Mouse (Mus musculus): ENCODE measurements around the gene Ffar3. TPM values are rescaled to one million over a fixed set of nuclear protein-coding genes. Genes with fewer than 3 reads are reported as not detected.

Ffar3 gene
- not detected in 2 replicates for polyA plus RNA-seq (2012; rRNA removed)

DNA sequence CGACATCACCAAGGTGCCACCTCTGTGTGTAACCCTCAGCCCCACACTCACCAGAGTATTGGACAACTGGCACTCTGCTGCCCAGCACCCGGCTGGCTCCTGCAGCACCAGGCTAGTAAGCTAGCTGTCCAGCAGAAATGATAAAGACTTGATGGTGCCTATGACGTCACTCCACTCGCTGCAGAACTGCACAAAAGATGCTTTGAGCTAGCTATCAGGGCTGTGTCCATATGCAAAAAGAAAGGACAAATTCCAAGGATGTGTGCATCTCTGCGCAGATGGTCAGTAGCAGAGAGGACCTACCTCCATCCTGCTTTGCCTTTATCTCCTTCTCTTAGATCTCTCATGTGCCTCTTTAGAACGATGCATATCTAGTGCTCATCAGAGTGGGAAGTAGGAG, at the start of gene Ffar3:
TSS of gene Ffar3 (minus strand) at position 101 of the 400 bp plus-strand sequence.
- TF ChIP-seq CTCF (IDR thresholded peaks at IDR 0.05; ENCODE audit: borderline replicate concordance, extremely low read depth, insufficient read depth, insufficient read length) (no peak), POLR2A (IDR thresholded peaks at IDR 0.05; ENCODE audit: borderline replicate concordance, extremely low read depth, insufficient read depth, insufficient read length, poor library complexity, severe bottlenecking) (no peak)
- DNase-seq (ENCODE audit: low read depth), result no peak

DNA sequence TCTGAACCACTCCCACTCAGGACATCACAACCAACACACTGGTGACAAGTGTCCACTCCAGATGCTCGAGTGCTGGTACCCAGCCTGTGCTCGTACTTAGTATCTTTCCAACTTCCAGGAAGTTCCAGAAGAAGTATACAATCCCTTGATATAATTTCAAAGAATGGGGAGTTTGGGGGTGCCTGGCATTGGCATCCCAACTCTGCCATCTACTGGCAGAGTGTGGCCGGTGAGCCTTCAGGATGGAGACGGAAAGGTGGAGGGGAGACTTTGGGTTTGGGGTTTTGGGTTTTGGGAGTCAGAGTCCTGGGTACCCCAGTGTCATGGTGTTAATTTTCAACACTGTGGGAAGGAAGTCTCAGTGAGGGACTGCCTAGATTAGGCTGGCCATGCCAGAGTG, 48.1 kb upstream of the Ffar3 start:
- peak; percentile 51; the same call in 1 of the 2 replicates for TF ChIP-seq CTCF (IDR thresholded peaks at IDR 0.05; ENCODE audit: borderline replicate concordance, extremely low read depth, insufficient read depth, insufficient read length)
- no peak for TF ChIP-seq POLR2A (IDR thresholded peaks at IDR 0.05; ENCODE audit: borderline replicate concordance, extremely low read depth, insufficient read depth, insufficient read length, poor library complexity, severe bottlenecking)
- no peak for DNase-seq (ENCODE audit: low read depth)

DNA sequence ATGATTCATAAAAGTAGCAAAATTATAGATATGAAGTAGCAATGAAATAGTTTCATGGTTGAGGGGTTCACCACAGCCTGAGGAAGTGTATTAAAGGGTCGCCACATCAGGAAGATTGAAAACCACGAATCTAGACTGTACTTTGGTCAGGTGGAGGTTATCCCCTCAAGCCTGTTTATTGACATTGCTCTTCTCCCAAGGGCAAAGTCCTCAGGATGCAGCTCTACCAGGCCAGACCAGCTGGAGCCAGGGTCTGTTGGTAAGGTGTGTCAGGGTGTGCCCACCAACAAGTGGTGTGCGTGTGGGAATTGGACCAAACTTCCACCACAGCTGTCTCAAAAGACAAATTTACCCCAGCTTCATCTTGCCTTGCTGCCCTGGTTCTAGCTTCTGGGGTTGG, 39.2 kb upstream of the Ffar3 start:
- TF ChIP-seq POLR2A (IDR thresholded peaks at IDR 0.05; ENCODE audit: borderline replicate concordance, extremely low read depth, insufficient read depth, insufficient read length, poor library complexity, severe bottlenecking), result no peak
- no peak for TF ChIP-seq CTCF (IDR thresholded peaks at IDR 0.05; ENCODE audit: borderline replicate concordance, extremely low read depth, insufficient read depth, insufficient read length)
- no peak for DNase-seq (ENCODE audit: low read depth)

DNA sequence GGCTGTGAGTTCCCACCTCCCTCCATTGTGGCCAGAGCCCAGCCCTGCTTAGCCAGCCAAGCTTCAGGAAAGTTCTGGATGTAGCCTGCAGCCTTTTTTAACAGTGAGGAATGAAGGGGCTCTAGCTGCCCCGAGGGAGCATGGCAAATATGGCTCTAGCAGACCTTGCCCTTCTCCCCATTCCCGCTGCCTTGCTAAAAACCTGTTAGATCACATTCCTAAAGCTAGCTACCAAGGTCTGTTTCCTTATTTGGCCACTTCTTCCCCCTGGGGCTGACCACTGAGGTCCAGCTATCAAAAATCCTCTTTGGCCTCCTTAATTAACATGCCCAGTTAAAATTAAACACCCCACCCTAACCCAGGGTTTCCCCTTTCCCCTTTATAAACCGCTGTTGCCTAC, 36.5 kb upstream of the Ffar3 start:
- DNase-seq (ENCODE audit: low read depth), result no peak
- no peak for TF ChIP-seq CTCF (IDR thresholded peaks at IDR 0.05; ENCODE audit: borderline replicate concordance, extremely low read depth, insufficient read depth, insufficient read length)
- no peak for TF ChIP-seq POLR2A (IDR thresholded peaks at IDR 0.05; ENCODE audit: borderline replicate concordance, extremely low read depth, insufficient read depth, insufficient read length, poor library complexity, severe bottlenecking)

DNA sequence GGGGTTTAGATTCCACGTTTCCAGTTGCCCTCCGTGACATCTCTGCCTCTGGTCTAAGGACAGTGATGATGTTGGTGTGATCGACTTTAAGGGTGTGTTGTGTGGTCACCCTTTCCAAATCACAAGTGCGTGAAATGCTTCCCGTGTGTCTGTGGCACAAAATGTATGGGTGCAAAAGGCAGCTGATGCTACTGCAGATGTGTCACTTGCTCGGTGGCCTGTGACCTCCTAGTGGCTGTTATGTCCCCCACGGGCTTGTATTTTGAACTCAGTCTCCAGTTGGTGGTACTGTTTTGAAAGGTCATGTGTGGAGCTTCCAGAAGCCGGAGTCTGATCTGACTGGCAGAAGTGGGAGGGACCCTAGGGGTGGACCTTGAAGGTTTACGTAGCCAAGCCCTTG, 35.8 kb upstream of the Ffar3 start:
- no peak for DNase-seq (ENCODE audit: low read depth)
- TF ChIP-seq CTCF (IDR thresholded peaks at IDR 0.05; ENCODE audit: borderline replicate concordance, extremely low read depth, insufficient read depth, insufficient read length), result no peak
- no peak for TF ChIP-seq POLR2A (IDR thresholded peaks at IDR 0.05; ENCODE audit: borderline replicate concordance, extremely low read depth, insufficient read depth, insufficient read length, poor library complexity, severe bottlenecking)

DNA sequence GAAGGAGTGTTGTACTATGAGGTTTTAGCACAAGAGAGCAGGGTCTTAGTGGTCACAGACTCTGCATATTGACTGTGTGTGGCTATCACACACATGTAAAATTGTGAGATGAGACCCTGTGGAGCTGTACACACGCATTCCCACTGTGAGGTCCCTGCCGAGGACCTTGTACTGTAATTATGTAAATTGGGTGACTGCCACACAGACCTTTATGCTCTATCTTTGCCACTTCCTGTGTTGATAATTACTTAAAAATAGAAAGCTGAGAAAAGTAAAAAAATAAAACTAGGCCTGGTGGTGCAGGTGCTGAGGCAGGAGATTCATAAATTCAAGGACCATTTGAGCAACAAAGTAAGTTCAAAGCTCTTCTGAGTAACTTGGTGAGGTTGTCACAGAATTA, 34.7 kb upstream of the Ffar3 start:
- DNase-seq (ENCODE audit: low read depth), result no peak
- TF ChIP-seq POLR2A (IDR thresholded peaks at IDR 0.05; ENCODE audit: borderline replicate concordance, extremely low read depth, insufficient read depth, insufficient read length, poor library complexity, severe bottlenecking) (no peak), CTCF (IDR thresholded peaks at IDR 0.05; ENCODE audit: borderline replicate concordance, extremely low read depth, insufficient read depth, insufficient read length) (no peak)

DNA sequence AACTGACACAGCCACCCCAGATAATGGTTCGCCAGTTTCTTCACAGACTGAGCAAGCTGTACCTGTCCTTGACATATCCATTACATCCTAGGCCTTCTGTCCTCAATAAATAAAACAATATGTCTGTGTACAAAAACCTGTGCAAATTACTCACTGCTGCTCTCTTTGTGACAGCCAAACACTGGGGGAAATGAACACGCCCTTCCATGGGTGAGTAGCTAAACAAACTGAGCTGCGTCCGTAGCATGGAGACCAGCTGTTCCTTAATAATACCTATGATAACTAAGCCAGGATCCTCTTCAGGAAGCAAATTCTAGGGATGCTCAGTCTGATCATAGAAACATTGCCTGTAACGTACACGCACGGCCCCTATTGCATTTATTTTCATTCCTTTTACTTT, 32.8 kb upstream of the Ffar3 start:
- no peak for TF ChIP-seq POLR2A (IDR thresholded peaks at IDR 0.05; ENCODE audit: borderline replicate concordance, extremely low read depth, insufficient read depth, insufficient read length, poor library complexity, severe bottlenecking)
- no peak for TF ChIP-seq CTCF (IDR thresholded peaks at IDR 0.05; ENCODE audit: borderline replicate concordance, extremely low read depth, insufficient read depth, insufficient read length)
- DNase-seq (ENCODE audit: low read depth), result no peak

DNA sequence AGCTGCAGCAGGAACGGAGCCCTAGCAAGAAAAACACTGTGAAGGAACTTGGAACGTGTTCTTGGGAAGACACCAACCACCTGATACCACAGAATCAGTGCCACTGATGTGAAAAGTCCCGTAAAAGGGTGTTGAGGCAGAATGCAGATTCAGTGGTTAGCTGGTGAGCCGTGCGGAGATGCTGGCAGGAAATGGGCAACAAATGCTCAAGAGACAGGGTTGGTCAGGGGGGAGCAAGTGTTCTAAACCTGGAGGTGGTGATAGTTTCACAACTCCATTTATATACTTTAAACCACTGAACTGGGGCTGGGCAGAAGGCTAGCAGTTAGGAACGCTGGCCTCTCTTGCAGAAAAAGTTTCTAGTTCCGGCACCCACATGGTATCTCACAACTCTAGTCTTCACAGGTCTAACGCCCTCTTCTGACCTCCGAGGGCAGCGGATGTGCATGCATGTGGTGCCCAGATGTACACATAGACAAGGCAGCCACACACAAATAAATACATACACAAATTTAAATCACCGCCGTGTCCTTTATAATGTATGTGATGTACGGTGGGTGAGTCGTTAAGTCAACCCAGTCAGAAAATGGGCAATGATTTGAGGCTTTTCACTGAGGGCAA, 31.7 kb upstream of the Ffar3 start:
- TF ChIP-seq POLR2A (IDR thresholded peaks at IDR 0.05; ENCODE audit: borderline replicate concordance, extremely low read depth, insufficient read depth, insufficient read length, poor library complexity, severe bottlenecking) (no peak), CTCF (IDR thresholded peaks at IDR 0.05; ENCODE audit: borderline replicate concordance, extremely low read depth, insufficient read depth, insufficient read length) (no peak)
- no peak for DNase-seq (ENCODE audit: low read depth)

DNA sequence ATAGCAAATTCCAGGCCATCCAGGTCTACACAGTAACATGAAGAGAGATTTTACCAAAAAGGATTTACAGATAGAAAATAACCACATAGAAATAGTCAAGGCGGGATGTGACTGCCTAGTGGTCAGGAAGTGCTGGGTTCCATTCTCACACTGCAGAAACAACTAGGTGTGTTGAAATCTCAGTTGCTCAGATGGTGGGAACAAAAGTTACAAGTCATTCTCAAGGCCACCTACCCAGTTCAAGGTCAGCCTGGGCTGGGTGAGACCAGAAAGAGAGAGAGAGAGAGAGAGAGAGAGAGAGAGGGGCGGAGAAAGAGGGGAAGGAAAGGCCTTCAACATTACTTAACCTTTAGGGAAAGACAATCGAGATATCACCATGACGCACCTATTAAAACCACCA, 30.9 kb upstream of the Ffar3 start:
- no peak for TF ChIP-seq CTCF (IDR thresholded peaks at IDR 0.05; ENCODE audit: borderline replicate concordance, extremely low read depth, insufficient read depth, insufficient read length)
- TF ChIP-seq POLR2A (IDR thresholded peaks at IDR 0.05; ENCODE audit: borderline replicate concordance, extremely low read depth, insufficient read depth, insufficient read length, poor library complexity, severe bottlenecking), result no peak
- no peak for DNase-seq (ENCODE audit: low read depth)

DNA sequence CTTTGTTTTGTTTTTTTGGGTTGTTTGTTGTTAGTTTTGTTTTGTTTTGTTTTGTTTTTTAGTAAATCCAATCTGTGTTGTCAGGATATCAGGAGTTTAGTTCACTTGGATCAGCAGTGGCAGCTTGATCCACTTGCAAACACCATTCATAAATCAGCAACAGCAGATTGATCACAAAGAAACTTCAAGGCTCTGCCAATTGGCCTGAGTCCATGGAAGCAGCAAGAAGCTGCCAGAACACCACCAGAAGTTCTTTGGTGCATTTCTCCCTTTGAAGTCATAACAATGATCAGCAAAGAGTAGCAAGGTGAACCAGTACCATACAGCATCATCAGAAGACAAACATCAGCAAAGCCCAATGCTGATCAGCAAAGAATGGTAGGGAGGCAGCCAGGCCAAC, 28.1 kb upstream of the Ffar3 start:
- DNase-seq (ENCODE audit: low read depth), result peak; percentile 12
- TF ChIP-seq CTCF (IDR thresholded peaks at IDR 0.05; ENCODE audit: borderline replicate concordance, extremely low read depth, insufficient read depth, insufficient read length) (no peak), POLR2A (IDR thresholded peaks at IDR 0.05; ENCODE audit: borderline replicate concordance, extremely low read depth, insufficient read depth, insufficient read length, poor library complexity, severe bottlenecking) (no peak)

DNA sequence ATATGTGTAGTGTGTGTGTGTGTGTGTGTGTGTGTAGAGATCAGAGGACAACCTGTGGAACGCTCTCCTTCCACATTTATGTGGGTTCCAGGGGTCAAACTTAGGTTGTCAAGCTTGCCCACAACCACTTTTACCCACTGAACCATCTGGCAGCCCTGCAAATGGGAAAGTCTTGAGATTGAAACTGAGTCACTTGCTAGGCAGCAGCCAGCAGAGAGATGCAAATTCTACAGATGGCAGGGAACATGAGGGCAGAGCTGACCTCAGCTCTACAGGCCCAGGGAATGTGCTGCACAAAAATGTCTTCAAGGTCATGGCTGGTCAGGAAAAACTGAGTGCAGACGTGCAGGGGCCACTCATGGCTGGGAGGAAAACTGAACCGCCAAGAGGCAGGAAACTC, 25.4 kb upstream of the Ffar3 start:
- TF ChIP-seq CTCF (IDR thresholded peaks at IDR 0.05; ENCODE audit: borderline replicate concordance, extremely low read depth, insufficient read depth, insufficient read length) (no peak), POLR2A (IDR thresholded peaks at IDR 0.05; ENCODE audit: borderline replicate concordance, extremely low read depth, insufficient read depth, insufficient read length, poor library complexity, severe bottlenecking) (no peak)
- DNase-seq (ENCODE audit: low read depth), result no peak

DNA sequence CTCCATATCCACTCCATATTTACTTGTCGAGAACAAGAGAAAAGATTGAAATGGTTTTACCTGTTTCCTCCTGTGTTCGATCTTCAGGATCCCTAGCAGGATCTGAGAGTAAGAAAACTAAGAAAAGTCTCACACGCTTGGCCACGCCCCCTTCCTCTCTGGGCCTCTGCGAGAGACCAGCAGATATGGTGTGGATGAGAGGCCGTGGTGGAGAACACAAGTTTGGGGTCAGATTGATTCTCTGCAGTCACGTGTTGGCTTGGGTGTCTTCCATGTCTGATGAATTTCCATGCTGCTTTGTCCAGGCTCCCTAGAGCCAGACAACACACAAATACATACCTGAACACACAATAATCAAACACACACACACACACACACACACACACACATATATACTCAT, 24.2 kb upstream of the Ffar3 start, which contains the start of gene Cd22:
TSS of gene Cd22 (minus strand) at position 167 of the 400 bp plus-strand sequence.
- TF ChIP-seq CTCF (IDR thresholded peaks at IDR 0.05; ENCODE audit: borderline replicate concordance, extremely low read depth, insufficient read depth, insufficient read length) (no peak), POLR2A (IDR thresholded peaks at IDR 0.05; ENCODE audit: borderline replicate concordance, extremely low read depth, insufficient read depth, insufficient read length, poor library complexity, severe bottlenecking) (no peak)
- DNase-seq (ENCODE audit: low read depth), result no peak

All from brain, embryonic 14.5 days (tissue).